Mouse (Mus musculus): ENCODE measurements around the gene Hesx1.
"Not testable (repeated sequence)": the region's sequence is repeated elsewhere in the genome, so short reads cannot be mapped to it uniquely, and the experiment has no call there.

DNA sequence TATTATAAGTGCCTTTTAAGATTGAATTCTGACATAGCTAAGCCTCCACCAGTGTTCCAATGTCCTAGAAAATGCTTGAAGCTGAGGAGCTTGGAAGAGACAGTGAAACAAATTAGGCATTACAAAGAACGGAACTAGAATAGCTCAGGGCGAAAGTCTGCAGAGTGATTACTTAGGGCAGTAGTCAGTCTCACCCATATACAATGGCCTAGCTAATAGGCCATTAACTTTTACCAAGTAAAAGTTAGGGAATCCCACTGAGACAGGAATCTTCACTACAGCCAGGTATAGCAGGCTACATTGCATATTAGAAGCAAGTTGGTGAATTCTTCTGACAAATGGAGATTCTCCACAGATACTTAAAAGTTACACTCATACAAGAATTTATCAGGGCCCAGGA lies 38.1 kb upstream of the Hesx1 start:
- not testable (repeated sequence) for TF ChIP-seq POLR2A (IDR thresholded peaks at IDR 0.05; ENCODE audit: borderline replicate concordance, extremely low read depth, low read depth, low read length); CTCF (IDR thresholded peaks at IDR 0.05; ENCODE audit: insufficient read depth, low read length)
